Mouse (Mus musculus) skeletal muscle tissue, adult 2 months (tissue): ENCODE data around the gene Cfap65.

Source experiments
- DNase-seq: peaks from one replicate; pipeline ENCODE4 v3.0.0-alpha.2; 2012; ENCODE audit warnings: low read depth, low spot score

The Cfap65 gene

DNA sequence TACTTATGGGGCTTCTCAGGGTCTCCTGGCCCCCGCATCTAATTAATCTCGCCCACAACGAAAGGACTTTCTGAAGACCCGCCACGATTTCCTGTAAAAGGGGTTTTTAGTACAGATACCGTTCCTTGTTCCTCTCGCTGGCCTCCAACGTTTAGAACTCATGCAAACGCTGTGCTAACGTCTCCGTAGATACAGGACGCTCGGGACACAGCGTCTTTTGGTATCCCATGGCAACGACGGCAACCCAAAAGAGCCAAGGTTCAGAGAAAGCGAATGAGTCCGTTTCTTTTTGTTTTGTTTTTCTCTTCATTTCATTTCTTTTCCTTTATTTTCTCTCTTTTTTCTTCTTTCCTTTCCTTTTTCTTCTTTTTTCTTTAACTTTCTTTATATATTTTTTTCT, at the start of gene Cfap65:
Gene Cfap65, minus strand, starts transcription at position 198 of the 400 bp plus-strand sequence.
- no peak for DNase-seq

DNA sequence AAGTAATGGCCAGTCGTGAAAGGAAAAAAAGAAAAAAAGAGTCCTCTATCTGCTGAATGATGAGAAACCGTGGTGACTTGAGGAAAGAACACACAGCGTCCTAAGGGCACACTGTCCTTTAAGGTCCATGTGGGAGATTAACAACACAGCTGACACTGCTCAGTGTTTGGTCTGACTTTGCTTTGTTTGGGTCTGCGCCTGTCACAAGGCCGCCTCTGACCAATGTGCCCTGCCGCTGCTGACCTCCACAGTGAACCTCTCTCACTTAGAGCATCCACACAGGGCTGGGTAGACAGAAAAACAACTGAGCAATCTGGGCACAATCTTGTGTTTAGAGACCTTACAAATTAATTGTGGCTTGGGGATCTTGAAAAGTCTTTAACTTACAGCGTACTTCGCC, 41.6 kb upstream of the Cfap65 start:
- DNase-seq = no peak

DNA sequence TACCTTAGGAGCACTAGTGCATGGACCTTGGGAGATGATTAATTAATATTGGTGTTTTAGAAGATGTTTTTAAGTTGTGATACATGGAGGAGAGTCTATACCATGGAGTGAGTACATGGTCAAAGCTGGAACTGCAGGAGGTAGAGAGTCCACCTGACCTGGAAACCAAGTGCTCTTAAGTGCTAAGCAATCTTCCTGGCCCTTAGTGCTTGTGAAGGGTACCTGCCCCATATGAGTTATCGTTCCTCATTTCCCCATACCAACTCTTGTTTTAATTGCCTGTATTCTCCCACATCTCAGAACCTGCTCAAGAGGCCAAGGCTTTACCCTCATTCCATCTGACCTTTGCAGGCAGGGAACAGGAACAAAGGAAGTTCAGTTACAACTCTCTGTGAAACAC, 40.5 kb upstream of the Cfap65 start:
- no peak for DNase-seq

DNA sequence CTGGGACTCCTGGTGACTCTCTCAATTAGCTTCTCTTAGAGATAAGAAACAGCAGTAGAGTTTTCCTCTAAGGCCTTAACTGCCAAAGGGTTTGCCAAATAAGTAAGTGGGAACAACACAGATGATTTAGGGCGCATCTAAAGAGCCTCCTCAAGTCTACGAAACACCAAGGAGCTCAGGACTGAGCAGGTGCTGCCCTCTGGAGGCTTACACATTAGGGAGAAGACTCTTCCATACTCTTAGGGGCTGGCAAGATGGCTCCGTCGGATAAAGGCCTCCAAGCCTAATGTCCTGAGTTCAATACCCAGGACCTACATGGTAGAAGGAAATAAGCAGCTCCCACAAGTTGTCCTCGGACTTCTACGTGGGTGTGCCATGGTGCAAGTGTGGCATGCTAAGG, 38.2 kb upstream of the Cfap65 start:
- DNase-seq = no peak

DNA sequence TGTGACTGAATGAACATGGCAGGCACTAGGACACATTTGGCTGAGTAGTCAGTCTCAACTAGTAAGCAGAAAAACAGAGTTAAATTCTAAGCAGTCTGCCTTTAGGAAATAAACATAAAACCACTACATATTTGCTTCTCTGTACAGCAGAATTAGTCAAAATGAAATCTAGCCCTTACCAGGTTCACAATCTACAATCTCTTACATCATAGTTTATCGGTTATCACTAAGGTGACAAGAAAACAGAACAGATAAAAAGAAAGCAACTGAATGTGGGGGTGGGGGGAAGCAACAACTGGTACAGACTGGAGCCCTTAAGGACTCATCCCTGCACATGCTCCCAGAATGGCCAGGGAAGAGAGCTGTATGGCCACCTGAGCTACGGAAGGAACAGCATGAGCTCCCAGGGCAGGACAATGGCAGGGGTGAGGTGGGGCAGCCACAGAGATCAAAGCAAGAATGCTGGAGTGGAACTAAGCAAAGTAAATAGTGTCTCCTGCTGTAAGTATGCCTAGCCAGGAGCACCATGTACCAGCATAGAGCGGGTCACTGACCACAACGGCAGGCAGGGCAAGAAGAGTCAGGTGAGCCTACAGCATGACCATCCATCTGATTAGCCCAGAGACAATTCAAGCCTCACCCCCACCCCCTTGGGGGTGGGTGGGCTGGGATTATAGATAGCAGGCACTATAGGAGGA, 36.1 kb upstream of the Cfap65 start:
- DNase-seq = no peak

DNA sequence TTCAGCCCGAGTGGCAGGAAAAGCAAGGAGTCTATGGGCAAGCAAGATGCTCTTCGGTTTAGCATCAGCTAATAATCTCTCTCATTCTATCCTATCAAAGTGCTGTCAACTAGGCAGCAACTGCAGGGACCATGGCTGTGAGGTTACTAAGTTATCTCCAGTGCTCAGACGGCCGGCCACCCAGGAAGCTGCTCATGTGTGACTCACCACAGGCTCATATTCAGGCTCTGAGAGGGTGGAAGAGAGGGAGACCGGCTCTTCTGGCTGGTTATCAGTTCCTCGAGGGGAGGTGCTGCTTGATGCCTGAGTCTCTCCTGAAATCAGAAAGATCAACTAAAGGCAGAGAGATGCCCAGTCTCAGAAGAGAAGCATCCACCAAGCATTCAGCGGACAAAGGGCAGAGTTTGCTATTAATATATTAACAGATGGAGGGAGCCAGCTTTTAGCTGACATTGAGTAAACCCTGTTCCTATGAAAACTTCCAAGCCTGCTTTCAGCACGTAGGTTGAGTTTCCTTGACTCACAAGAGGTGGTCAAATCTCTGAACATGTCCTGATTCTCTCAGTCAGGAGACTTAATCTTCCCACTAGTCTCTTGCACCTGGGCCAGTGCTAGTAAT, 32.7 kb upstream of the Cfap65 start:
- no peak for DNase-seq

DNA sequence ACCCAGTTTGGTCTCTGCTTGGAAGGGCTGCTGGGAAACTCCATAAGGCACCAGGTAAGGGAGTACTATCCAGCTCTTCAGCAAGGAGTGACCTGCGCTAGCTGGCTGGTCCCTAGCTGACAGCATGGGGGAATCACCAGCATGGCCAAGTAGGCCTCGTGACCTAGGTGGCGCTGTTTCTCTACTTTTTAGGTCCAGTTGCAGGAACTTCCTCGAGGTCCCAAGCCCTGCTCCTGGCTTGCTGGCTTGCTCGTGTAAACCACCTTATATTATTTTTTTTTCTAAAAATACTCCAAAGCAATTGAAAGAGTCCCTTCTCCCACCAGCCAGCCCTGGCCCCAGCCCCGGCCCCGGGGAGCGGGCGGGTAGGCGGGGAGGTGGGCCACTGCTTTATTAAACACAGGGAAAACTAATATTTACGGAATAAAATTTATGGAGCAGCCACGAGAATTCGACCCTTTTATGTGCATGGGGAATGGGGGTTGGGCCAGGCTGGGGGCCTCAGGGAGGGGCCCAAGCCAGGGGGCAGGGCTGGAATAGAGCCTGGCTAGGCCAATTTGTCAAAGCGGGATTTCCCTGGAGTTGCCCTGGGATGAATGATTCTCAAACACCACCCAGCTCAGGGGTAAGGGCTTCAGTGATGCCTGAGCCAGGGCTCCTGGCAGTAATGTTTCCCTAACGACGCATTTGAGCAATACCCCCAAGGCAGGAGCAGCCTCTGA, 29.3 kb upstream of the Cfap65 start:
- DNase-seq = peak; percentile 60

DNA sequence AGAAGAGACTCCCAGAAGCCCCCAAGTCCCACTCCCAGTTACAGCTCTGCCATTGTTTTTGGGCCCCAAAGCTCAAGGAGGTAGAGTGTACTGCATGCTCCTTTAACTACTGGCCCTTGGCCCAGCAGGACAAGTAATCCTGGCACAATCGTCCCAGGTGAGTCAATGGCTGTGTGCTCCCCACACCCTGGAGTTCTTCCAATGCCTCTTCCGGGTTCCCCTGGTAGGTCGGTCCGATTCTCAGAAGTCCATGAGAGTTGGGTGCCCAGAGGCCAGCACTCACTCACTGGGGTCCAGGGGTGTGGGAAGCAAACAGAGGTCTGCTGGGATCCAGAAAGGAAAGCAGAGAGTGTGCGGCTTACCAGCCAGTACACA, 27.4 kb upstream of the Cfap65 start:
- no peak for DNase-seq

DNA sequence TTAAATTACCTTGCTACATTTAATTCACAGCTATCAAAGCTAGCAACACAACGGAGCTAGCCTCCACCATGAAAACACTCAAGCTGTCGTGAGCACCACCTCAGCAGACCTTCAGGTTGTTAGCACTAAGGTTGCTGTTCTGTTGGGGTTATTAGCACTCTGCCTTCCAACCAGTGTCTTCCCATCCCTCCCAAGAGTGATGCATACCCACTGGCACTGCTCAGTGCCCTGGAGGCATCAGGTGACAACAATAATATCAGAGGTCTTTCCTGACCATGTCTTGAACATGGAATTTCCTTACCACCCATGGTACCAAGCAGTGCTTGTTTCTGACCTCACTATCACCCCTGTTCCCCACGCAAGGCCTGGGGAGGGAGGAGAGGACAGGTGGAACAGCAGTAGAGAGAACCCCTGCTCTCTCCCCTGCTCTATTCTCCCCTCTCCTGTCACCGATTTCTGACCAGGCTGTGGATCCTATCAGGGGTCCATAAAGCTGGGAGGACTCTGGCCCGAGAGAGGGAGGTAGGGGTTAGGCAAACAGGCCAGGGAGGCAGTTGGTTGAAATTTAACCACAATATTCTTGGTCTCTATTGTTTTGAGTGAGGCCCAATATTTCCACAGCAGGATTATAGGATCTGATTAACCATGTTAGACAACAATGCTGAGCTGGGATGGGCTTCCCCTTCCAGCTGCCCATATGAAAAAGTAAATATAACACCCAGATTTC, 26.9 kb upstream of the Cfap65 start:
- DNase-seq = no peak

DNA sequence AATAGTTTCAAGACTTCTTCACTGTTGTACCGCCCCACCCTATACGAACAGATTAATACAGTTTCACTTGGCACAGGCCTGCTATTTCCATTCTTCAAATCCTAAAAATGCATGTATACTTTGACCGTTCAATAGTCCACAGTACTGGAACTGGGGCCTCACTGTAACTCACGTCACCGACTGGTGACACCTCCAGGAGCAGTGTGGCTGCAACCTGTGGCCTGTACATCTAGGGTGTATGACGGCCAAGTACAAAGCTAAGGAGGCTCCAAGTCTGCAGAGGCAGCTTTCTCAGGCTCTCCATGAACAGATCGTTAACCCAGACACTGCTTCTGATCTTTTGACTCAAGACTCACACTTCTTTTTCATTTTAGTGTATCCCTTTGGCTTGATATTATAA, 26.3 kb upstream of the Cfap65 start:
- DNase-seq = no peak

DNA sequence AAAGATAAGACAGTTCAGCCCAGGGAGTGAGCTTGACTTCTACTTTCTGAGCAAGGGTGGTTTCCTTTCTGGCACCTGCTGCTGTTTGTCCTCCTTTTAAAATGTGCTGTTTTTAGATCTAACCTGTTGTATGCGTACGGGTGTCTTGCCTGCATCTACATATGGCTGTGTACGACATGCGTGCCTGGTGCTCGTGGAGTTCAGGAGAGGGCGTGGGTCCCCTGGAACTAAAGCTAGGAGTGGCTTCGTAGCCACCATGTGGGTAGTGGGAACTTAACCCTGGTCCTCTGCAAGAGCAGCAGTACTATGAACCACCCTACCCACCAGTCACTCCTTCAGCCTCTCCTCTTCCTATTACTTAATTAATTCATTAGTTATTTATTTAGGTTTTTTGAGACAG, 24.7 kb upstream of the Cfap65 start:
- DNase-seq = no peak

DNA sequence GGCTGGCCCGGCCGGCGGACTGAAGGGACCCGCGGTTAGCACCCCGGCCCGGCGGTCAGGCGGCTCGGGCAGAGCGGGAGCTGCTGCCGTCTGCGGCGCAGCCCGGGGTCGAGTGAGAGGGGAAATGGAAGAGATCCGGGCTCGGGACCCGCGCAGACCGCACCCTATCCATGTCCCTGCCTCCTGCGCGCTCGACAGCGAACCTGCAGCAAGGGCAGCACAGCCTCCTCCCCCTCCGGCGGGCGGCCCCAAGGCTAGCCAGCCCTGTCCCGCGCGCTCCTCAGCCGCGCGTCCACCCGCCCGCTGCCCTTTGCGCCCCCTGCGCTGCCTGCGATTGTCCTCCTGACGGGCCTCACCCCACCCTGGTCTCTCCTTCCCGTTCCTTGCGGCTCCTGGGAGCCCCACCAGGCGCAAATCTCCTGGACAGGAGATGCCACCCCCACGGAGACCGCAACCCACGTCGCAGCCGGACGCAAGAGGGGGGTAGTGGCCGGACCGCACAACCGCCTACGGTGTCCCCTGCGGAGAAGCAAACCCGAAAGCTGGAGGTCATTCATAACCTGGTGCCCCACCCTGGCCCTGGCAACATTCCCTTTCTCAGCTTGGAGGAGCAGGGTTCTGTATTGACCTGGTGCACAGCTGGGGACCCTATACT, 16.3 kb upstream of the Cfap65 start, which contains the start of gene Ihh:
Gene Ihh, minus strand, starts transcription at position 117 of the 655 bp plus-strand sequence.
- DNase-seq = no peak

DNA sequence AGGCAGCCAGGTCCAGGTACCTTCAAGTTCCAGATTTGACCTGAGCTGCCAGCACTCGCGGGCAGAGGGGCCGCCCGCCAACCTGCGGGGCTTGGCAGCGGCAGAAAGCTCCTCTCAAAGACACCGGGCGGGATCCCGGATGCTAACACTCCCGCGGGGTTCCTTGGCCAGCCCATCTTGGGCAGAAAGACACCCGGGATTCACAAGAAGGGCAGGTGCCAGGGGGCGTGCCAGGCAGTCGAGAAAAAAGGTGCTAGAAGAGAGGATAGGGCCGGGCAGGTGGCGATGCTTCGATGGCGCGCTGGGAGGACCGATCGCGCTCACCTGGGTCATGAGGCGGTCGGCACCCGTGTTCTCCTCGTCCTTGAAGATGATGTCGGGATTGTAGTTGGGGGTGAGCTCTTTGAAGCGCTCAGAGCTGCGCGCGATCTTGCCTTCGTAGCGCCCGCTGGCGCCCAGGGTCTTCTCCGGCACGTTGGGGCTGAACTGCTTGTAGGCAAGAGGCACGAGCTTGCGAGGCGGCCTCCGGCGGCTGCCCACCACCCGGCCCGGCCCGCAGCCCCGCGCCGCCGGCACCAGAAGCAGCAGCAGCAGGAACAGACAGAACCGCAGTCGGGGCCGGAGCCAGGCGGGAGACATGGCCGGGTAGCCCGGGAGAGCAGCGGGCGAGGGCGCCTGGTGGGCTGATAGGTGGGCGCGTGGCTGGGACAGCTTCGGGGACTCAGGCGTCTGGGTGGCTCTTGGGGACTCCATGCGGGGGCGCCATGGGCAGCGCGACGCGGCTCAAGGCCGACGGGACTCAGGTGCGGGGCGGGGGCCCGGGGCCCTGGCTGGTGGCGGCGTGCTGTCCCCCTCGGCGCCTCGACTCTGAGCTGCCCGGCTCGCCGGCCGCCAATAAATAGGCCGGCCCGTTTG, 15.4 kb upstream of the Cfap65 start:
- no peak for DNase-seq

DNA sequence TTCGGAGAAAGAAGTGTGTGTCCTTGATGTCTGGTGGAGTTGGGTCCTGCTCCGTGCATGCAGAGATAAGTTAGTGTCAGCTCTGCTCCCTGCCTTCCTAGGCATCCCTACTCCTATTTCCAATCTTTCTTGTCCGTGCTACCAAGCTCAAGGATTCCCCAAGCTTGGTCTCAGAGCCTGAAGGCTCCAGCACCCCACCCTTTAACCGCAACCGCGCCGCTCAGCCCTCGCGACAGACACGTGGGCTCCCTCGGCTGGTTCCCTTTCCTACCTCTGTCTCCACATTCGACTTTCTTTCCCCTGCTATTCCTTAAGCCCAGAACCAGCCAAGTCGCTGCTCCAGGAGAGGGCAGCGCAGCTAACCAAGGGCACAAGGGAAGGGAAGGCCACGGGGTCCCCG, 14.7 kb upstream of the Cfap65 start:
- no peak for DNase-seq

DNA sequence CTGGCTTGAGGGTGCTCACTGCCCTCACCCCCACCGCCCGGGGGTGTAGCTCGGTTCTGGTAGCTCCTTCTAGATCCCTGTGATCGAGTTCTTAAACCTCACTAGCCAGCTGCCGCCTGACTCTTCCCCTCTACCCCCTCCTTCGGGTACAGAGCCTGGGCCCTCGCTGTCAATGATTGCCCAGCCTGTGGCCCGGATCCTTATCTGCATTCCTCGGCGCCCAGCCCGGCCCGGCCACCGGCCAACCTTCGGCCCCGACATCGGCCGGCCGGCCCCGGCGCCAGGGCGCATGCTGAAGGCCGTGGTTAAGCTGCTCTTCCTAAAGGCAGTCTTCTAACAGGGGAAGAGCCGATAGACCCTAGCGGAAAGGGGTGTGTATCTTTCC, 14.3 kb upstream of the Cfap65 start:
- DNase-seq = no peak

DNA sequence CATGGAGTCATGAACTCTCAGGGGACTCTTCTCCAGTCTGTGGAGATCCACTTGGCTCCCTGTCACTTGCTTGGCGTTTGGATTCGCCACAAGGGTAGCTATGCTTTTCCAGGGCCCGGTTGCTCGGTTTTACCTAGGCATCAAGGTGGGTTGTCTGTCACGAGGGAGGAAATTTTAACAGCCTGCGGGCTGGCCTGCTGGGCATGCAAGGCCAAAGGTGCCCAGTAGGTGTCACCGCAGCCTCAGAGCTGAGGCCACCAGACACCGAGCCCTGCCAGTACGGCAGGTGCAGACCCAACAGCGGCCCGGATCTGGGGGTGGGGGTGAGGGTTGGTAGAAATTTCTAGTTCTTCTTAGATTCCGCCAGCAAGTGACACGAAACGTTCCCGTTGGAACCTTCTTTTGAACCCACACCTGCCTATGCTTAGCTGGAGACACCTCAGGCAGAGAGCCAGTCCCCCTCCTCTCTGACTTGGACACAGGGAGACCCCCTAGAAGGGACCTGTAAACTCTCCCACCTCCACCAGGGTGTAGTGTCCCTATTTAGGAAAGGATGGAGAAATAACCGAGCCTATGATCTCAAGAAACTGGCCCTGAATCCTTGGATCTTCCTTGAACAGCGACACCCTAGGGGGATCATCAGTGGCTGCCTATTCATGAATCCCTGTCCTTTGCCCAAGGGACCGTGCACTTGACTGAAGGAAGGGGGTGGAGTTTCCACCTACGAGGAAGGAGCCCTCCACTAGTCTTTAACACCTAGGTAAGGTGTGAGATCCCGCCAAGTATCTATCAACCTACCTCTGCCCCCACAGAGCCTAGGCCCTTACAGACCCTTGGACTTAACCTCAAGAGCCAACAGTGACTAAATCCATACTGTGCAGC, 13.6 kb upstream of the Cfap65 start:
- DNase-seq = peak; percentile 10

DNA sequence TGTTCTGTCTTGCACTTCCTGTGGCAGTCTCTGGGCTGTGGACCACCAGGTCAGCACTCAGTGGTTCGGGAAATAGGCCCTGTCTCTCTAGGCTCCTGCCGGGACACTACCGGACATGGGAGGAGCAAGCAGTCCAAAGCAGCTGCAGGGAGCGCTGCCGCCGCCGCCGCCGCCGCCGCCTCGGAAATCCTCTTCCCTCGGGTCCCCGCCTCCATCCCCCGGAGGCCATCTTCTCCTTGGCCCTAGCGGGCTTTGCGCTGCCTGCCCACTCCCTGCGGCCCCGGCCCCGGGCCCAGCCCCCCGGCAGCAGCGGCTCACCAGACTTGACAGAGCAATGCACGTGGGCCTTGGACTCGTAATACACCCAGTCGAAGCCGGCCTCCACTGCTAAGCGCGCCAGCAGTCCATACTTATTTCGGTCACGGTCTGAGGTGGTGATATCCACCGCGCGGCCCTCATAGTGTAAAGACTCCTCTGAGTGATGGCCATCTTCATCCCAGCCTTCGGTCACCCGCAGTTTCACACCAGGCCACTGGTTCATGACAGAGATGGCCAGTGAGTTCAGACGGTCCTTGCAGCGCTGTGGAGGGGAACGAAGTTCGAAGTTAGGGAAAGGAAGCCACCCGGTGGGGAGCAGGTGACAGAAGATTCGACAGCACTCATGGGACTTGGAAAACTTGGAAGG, 12.7 kb upstream of the Cfap65 start:
- no peak for DNase-seq

DNA sequence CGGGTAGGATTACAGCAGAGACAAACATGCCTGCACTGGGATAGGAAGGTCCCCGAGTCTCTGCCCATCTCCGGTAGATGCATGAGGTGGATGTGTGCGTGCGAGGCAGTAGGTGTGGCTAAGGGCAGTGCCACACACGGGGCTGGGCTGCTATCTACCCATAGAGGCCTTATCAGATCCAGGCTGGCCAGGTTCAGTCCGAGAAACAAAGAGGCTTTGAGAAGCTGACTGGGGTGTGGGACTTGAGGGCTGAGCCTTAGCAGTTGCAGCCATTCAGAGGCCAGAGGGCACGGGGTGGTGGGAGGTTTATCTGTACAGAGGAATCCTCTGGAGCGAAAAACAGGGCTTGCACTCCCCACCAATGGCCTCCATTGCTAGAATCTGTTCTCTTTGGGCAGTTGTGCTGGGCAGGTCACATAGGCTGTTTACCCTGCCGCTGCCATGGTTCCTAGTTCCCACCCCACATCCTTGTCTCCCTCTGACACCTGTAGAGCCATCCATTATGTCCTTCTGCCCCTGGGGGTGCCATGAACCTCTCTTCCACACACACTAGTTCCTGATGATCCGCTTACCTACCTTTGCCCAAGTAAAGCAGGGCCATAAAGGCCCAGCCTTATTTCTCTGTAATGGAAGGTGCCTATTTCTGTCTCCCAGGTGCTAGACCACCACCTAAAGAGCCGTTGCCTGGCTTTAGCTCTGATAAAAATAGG, 6.4 kb upstream of the Cfap65 start:
- no peak for DNase-seq

DNA sequence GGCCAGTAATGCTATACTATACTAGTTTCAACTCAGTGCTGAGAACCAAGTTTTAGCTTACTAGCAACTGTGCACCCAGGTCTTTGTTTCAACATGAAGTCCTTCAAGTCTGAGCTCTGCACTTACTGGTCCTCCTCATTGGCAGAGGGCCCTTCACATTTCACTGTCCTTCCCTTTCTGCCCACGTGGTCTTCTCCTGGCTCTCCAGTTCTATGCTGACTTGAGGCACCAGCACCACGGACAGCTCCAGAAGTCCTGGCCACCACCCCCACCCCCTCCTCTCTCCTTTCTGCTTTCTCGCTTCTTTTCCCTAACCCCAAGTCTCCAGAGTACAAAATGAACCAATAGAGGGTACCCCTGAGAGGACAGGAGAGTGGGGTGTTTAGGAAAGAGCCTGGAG, 4.4 kb upstream of the Cfap65 start:
- DNase-seq = no peak
